Comparison of ENCODE assay signal across 19 mouse cellular contexts in the genomic region with DNA sequence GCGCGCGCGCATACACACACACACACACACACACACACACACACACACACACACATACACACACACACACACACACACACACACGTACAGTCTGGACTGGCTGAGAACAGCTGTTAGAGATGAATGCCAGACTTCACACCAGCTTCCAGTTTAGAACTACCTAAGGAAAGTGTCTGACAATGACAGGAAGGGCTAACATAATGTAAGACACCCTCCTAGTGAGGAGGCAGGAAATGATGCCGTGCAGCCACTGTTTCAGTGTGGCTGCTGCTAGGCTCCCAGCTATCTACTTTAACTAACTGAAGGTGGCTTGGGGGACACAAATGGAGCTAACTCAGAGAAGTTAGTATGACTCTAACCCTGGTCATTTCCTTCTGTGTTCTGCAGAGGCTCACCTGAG.
DNase-seq lines count a peak whose midpoint lies in the region; ATAC-seq and TF ChIP-seq lines count a peak whose summit lies in the region.
"Had no signal": no experiment of that assay in that cellular context is flagged by ENCODE, and none has a peak within 500 bp of the region (broad histone marks: within the 10 kb centered on the region; RNA-seq: fewer than 3 reads in every experiment).

No protein-coding gene starts in this region.

- no peak overlapping the region for H3K27ac ChIP-seq in kidney, embryonic 14.5 days (ENCODE audit: low read depth, low read length)
- 0 out of 2 replicates have a peak overlapping the region, but pooled peaks have one; percentile 17 for H3K27ac ChIP-seq in embryonic facial prominence, embryonic 12.5 days
- H3K27ac ChIP-seq in heart, postnatal 0 days (ENCODE audit: low read depth): peak overlapping the region; percentile 72
- no peak overlapping the region for H3K27ac ChIP-seq in intestine, embryonic 16.5 days (ENCODE audit: low read length)
- H3K27ac ChIP-seq in hindbrain, embryonic 10.5 days: no peak overlapping the region
- no peak overlapping the region for H3K27ac ChIP-seq in liver, embryonic 11.5 days (ENCODE audit: low read depth, low read length)
- H3K27ac ChIP-seq: left cerebral cortex, adult 2 months; lung, embryonic 15.5 days; midbrain, embryonic 13.5 days had no signal

- DNase-seq in kidney, postnatal 10 days: peak; percentile 44
- DNase-seq in heart, adult 8-10 months (ENCODE audit: low spot score): peak; percentile 54
- DNase-seq in heart, postnatal 0 days (ENCODE audit: low spot score): peak; percentile 76
- DNase-seq in hindbrain, embryonic 10.5 days (ENCODE audit: low spot score): no peak
- no peak for DNase-seq in liver, embryonic 11.5 days (ENCODE audit: low spot score)
- DNase-seq: adrenal gland, adult 2 months; cerebellum, adult 18-20 months; spleen, adult 18-20 months; thymus, postnatal 14 days had no signal

- no peak overlapping the region for H3K9ac ChIP-seq in kidney, embryonic 14.5 days (ENCODE audit: low read depth, low read length)
- no peak overlapping the region for H3K9ac ChIP-seq in embryonic facial prominence, embryonic 12.5 days
- H3K9ac ChIP-seq in heart, postnatal 0 days (replicated peaks; ENCODE audit: low read depth, low read length): no peak overlapping the region
- no peak overlapping the region for H3K9ac ChIP-seq in intestine, embryonic 16.5 days (ENCODE audit: low read depth, low read length)
- no peak overlapping the region for H3K9ac ChIP-seq in liver, embryonic 11.5 days (ENCODE audit: low read depth, low read length)
- H3K9ac ChIP-seq: lung, embryonic 15.5 days; midbrain, embryonic 13.5 days had no signal

- H3K4me2 ChIP-seq in kidney, embryonic 14.5 days (replicated peaks; ENCODE audit: low read depth, low read length): no peak overlapping the region
- no peak overlapping the region for H3K4me2 ChIP-seq in embryonic facial prominence, embryonic 12.5 days (replicated peaks)
- H3K4me2 ChIP-seq in heart, postnatal 0 days (ENCODE audit: low read depth, low read length): no peak overlapping the region
- no peak overlapping the region for H3K4me2 ChIP-seq in intestine, embryonic 16.5 days (ENCODE audit: low read depth, low read length)
- H3K4me2 ChIP-seq in liver, embryonic 11.5 days: no peak overlapping the region
- H3K4me2 ChIP-seq: lung, embryonic 15.5 days; midbrain, embryonic 13.5 days had no signal

- TF ChIP-seq EP300 in heart, postnatal 0 days (IDR thresholded peaks at IDR 0.05; ENCODE audit: low read depth): peak; percentile 41; the same call in 1 of the 2 replicates

- no peaks in the 10 kb centered on the region for H3K9me3 ChIP-seq in kidney, embryonic 14.5 days (ENCODE audit: control insufficient read depth, low read length)
- no peaks in the 10 kb centered on the region for H3K9me3 ChIP-seq in embryonic facial prominence, embryonic 12.5 days
- no peaks in the 10 kb centered on the region for H3K9me3 ChIP-seq in heart, postnatal 0 days (replicated peaks; ENCODE audit: control insufficient read depth, low read length)
- H3K9me3 ChIP-seq in intestine, embryonic 16.5 days (ENCODE audit: control insufficient read depth, low read length): no peaks in the 10 kb centered on the region
- no peaks in the 10 kb centered on the region for H3K9me3 ChIP-seq in hindbrain, embryonic 10.5 days
- H3K9me3 ChIP-seq in liver, embryonic 11.5 days (ENCODE audit: control insufficient read depth, low read length): no peaks in the 10 kb centered on the region
- H3K9me3 ChIP-seq: lung, embryonic 15.5 days; midbrain, embryonic 13.5 days had no signal

- H3K36me3 ChIP-seq in kidney, embryonic 14.5 days (ENCODE audit: control insufficient read depth, insufficient read depth, low read length): no peaks in the 10 kb centered on the region
- H3K36me3 ChIP-seq in embryonic facial prominence, embryonic 12.5 days: no peaks in the 10 kb centered on the region
- H3K36me3 ChIP-seq in heart, postnatal 0 days (replicated peaks; ENCODE audit: control insufficient read depth, insufficient read depth, low read length): 0 out of 2 replicates have a peak, but pooled peaks cover 3% of the 10 kb centered on the region
- no peaks in the 10 kb centered on the region for H3K36me3 ChIP-seq in intestine, embryonic 16.5 days (ENCODE audit: control insufficient read depth, insufficient read depth, low read length)
- H3K36me3 ChIP-seq in hindbrain, embryonic 10.5 days: no peaks in the 10 kb centered on the region
- H3K36me3 ChIP-seq in liver, embryonic 11.5 days (ENCODE audit: control insufficient read depth, insufficient read depth, low read length): no peaks in the 10 kb centered on the region
- H3K36me3 ChIP-seq: lung, embryonic 15.5 days; midbrain, embryonic 13.5 days had no signal

- H3K27me3 ChIP-seq in kidney, embryonic 14.5 days (ENCODE audit: control insufficient read depth, insufficient read depth, low read length): no peaks in the 10 kb centered on the region
- no peaks in the 10 kb centered on the region for H3K27me3 ChIP-seq in embryonic facial prominence, embryonic 12.5 days
- H3K27me3 ChIP-seq in heart, postnatal 0 days (ENCODE audit: control insufficient read depth, insufficient read depth, low read length): no peaks in the 10 kb centered on the region
- H3K27me3 ChIP-seq in intestine, embryonic 16.5 days (replicated peaks; ENCODE audit: control insufficient read depth, insufficient read depth, low read length): no peaks in the 10 kb centered on the region
- H3K27me3 ChIP-seq in hindbrain, embryonic 10.5 days (ENCODE audit: insufficient read depth, poor library complexity, severe bottlenecking): no peaks in the 10 kb centered on the region
- no peaks in the 10 kb centered on the region for H3K27me3 ChIP-seq in liver, embryonic 11.5 days (replicated peaks; ENCODE audit: control insufficient read depth, insufficient read depth, low read length)
- H3K27me3 ChIP-seq: lung, embryonic 15.5 days; midbrain, embryonic 13.5 days had no signal

- no peak for TF ChIP-seq CTCF in heart, postnatal 0 days (IDR thresholded peaks at IDR 0.05; ENCODE audit: low read depth)

- no peaks in the 10 kb centered on the region for H3K4me1 ChIP-seq in kidney, embryonic 14.5 days (ENCODE audit: control insufficient read depth, insufficient read depth, low read length)
- no peaks in the 10 kb centered on the region for H3K4me1 ChIP-seq in embryonic facial prominence, embryonic 12.5 days
- peaks cover 49% of the 10 kb centered on the region for H3K4me1 ChIP-seq in heart, postnatal 0 days (ENCODE audit: control insufficient read depth, insufficient read depth)
- H3K4me1 ChIP-seq in intestine, embryonic 16.5 days (ENCODE audit: control insufficient read depth, insufficient read depth, low read length): no peaks in the 10 kb centered on the region
- peaks cover 11% of the 10 kb centered on the region for H3K4me1 ChIP-seq in hindbrain, embryonic 10.5 days (replicated peaks)
- no peaks in the 10 kb centered on the region for H3K4me1 ChIP-seq in liver, embryonic 11.5 days (replicated peaks; ENCODE audit: control insufficient read depth, insufficient read depth, low read length)
- H3K4me1 ChIP-seq: lung, embryonic 15.5 days had no signal

- no peak overlapping the region for H3K4me3 ChIP-seq in kidney, embryonic 14.5 days (ENCODE audit: low read length)
- H3K4me3 ChIP-seq in embryonic facial prominence, embryonic 12.5 days: no peak overlapping the region
- no peak overlapping the region for H3K4me3 ChIP-seq in heart, postnatal 0 days (ENCODE audit: low read depth, low read length)
- no peak overlapping the region for H3K4me3 ChIP-seq in intestine, embryonic 16.5 days (ENCODE audit: low read length)
- H3K4me3 ChIP-seq in hindbrain, embryonic 10.5 days: no peak overlapping the region
- no peak overlapping the region for H3K4me3 ChIP-seq in liver, embryonic 11.5 days (ENCODE audit: low read depth, low read length)
- H3K4me3 ChIP-seq: left cerebral cortex, adult 2 months; lung, embryonic 15.5 days; midbrain, embryonic 13.5 days; myocyte had no signal

- 63% methylated on average over 5 of the region's 6 CpGs for WGBS in kidney, embryonic 14.5 days
- 66% methylated on average over 3 of the region's 6 CpGs for WGBS in embryonic facial prominence, embryonic 12.5 days
- 41% methylated on average over 3 of the region's 6 CpGs for WGBS in heart, postnatal 0 days
- WGBS in intestine, embryonic 16.5 days: 67% methylated on average over 6 of the region's 6 CpGs
- 86% methylated on average over 6 of the region's 6 CpGs for WGBS in hindbrain, embryonic 10.5 days
- 54% methylated on average over 5 of the region's 6 CpGs for WGBS in liver, embryonic 11.5 days

- no peak for ATAC-seq in kidney, embryonic 14.5 days (ENCODE audit: low FRiP score, low TSS enrichment)
- ATAC-seq in embryonic facial prominence, embryonic 12.5 days (ENCODE audit: insufficient number of reproducible peaks, insufficient read depth, low FRiP score, low TSS enrichment): no peak
- ATAC-seq in heart, postnatal 0 days (ENCODE audit: insufficient read depth, low read depth): peak; percentile 43
- no peak for ATAC-seq in intestine, embryonic 16.5 days
- ATAC-seq in liver, embryonic 11.5 days (replicated peaks; ENCODE audit: low FRiP score): no peak
- ATAC-seq: CD4-positive, CD25-positive, alpha-beta regulatory T cell, adult 4 months; forebrain, embryonic 16.5 days; inflammation-experienced regulatory T-cells, adult 6 months; midbrain, embryonic 13.5 days had no signal

Comparison
In these comparisons a context has a peak if more than half of its experiments do, and no peak if none do; other contexts are left out.
1. DNase-seq: peak in kidney, postnatal 10 days (single experiment), heart, adult 8-10 months (single experiment) and heart, postnatal 0 days (single experiment); none in hindbrain, embryonic 10.5 days (single experiment) and liver, embryonic 11.5 days (single experiment).
2. H3K27ac ChIP-seq: peak in embryonic facial prominence, embryonic 12.5 days (single experiment) and heart, postnatal 0 days (single experiment); none in kidney, embryonic 14.5 days (single experiment), intestine, embryonic 16.5 days (single experiment), hindbrain, embryonic 10.5 days (single experiment) and liver, embryonic 11.5 days (single experiment).